Mouse (Mus musculus) heart, postnatal 14 days (tissue): ENCODE measurements around the gene Olfr2. TPM values are rescaled to one million over a fixed set of nuclear protein-coding genes. Genes with fewer than 3 reads are reported as not detected.
A peak's percentile ranks its signal among the peaks of the same experiment; 100 is the strongest.
"Not testable (repeated sequence)": the region's sequence is repeated elsewhere in the genome, so short reads cannot be mapped to it uniquely, and the experiment has no call there.

Experiments used
- DNase-seq, 2 experiments: peaks; one replicate each; pipeline ENCODE4 v3.0.0; 2021 to 2022
- intact Hi-C: fragments of 180-260 bp; cut with DNase I; formaldehyde crosslinking; loops from one replicate; pipeline ENCODE4 v1.15.1; 2025
- long read RNA-seq, 2 experiments: library from polyadenylated mRNA; stranded (forward); transcript quantifications; one replicate each; pipeline ENCODE4 v2.0.0; 2021
- total RNA-seq, 2 experiments: library from RNA; stranded (reverse); gene quantifications; 2 replicates each; pipeline ENCODE4 v1.2.3; 2021

Gene Olfr2
- not detected for total RNA-seq
- long read RNA-seq, experiment 1: 0 reads
- long read RNA-seq, experiment 2: 0 reads

DNA sequence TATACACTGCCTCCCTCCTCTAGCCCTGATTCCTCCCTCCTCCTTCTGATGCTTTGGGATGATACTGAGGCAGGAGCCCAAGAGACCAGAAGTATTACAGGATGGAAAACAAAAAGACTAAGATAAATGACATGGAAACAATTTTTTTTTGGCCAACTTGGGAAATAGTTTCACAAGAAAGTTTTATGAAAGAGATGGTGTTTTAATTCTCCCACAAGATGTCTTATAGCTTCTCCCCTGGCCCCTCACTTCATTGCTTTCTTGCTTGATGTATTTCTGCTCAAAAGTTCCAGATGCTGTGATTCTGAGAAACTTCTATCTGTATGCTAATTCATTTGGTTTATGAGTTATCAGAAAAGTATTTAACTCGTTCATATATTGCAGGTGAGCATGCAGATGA is at the start of gene Olfr2:
Gene Olfr2 (minus strand): TSS at position 101 of the 400 bp plus-strand sequence.
- intact Hi-C loops: no loop called here
- no peak for DNase-seq

DNA sequence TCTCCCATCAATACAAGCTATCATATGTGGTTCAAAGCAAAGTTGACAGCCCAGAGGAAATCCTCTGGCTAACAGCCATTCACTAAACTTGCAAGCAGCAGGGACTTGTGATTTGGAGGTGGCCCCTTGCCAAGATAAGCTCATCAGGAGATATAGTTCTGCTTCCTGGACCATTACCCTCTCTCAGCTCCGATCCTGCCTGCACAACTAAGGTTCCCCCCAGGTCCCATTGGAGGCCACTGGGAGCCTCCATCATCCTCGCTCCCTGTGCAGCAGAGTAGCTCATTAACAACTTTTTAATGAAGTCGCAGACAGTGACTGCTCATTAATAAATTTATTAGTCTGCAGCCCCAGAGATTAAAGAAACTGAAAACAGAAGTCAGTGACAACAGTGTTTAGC is 41.7 kb upstream of the Olfr2 start:
- intact Hi-C loops: no loop called here
- DNase-seq: no peak

DNA sequence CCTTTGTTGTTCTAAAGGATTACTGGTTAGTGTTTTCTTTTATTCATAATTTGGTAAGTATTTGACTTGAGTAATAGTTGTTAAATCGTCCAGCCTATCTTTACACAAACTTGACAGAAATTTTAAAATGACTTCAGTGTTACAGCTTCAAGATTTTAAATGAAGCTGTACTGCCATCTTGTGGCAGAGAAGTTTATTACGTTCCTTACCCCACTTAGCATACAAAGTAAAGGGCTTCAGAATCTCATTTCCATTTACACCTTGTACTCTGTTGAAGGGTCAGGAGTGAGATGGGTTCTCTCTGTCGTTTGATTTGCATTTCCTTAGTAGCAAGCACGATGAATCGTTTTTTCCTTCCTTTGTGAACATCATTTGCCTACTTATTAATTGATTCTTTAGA is 40.0 kb upstream of the Olfr2 start:
- DNase-seq: peak in 1 of 2 experiments; percentile 58
- intact Hi-C loops: no loop called here

DNA sequence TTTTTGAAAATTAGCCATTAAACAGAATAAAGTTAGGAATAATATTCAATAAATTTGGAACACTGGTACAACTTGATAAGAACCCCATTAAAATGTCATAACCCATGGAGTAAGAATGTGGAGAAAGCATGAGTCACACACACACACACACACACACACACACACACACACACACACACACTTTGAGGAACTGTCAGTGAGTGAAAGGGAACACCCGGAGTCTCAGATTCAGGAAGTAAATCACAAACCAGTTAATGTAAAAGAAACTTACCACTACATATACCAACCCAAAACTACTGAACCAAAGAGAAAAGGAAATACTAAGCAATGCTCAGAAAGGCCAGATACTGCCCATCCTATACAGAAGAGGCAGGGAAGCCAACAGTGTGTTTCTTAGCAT is 38.5 kb upstream of the Olfr2 start:
- DNase-seq: no peak
- intact Hi-C loops: no loop called here

DNA sequence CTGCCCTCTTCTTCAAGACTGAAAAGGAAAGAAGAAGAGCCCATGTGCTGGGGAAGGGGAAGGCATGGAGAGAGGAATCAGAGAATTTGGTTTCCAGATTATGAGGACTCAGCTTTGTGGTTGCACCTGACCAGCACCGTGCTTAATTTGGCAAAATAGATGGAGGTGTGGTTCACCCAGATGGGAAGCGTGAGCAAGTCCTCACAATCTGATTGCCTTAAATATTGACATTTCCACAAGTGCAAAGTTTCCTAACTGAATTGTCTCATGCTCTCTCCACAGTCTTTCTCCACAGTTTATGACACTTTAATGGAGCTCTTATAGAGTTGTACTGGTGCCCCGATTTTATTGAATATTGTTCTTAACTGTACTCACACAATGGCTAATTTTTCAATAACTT is 37.3 kb upstream of the Olfr2 start:
- DNase-seq: no peak
- intact Hi-C loops: no loop called here

DNA sequence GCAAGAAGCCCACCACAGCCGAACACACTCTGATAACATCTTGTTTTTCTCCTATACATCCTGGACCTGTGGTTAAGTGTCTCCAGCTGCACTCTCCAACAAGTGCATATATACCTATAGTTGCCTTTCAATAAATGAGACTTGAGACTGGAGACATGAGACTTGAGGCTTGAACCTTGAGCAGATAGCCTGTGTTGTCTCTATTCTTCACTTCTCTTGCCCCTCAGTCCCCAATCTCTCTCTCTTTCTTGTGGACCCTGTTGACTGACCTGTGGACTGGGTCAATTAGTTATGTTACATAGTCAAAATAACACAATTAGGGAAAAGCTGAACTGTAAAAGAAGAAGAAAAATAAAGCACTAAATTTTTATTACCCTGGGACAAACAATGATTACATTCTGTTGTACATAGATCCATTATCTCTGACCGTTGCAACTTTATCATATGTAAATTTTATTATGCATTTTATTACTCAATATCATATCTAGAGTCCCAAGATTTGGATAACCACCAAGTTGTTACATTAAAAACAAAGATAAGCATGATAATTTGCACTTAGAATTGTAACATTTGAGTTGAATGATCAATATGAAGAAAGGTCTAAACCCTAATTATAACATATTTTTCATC is 34.2 kb upstream of the Olfr2 start:
- intact Hi-C loops: no loop called here
- no peak for DNase-seq

DNA sequence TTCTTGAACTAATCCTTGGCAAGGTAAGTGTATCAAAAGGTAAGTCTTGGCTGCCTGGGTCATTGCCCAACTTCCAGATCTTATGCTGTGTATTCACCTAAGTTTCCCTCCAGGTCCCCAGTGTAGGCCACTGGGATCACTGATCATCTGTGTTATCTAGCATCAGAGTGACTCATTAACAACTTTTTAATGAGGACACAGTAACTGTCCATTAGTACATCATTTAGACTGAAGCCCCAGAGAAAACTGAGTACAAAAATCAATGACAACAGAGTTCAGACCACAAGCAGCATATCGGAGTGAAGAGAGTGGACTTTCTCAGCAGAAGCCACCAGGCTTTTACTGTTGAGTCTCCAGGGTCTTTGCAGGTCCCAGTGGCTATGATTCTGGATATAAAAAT is 25.0 kb upstream of the Olfr2 start, which contains the start of gene Olfr713:
Gene Olfr713 (plus strand): TSS at position 301 of the 400 bp plus-strand sequence.
- no peak for DNase-seq
- intact Hi-C loops: no loop called here

DNA sequence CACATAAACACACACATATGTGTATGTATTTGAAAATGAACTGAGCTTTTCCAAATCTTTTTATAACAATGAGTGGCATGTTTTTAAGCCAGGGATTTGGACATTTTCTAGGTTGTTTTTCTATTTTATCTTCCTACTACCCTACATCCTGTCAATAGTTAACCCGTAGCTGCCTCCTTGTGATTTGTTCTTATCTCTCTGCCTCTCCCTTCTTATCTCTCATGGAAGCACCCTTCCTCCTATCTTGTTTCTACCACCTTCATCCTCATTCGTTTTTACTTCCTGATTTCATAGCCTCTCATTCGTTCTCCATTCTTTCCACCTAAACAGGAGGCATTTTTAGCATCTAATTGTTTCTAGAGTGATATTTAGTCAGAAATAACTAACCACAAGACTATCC is 1.7 kb downstream of the Olfr2 start:
- DNase-seq: no peak
- intact Hi-C loops: no loop called here

DNA sequence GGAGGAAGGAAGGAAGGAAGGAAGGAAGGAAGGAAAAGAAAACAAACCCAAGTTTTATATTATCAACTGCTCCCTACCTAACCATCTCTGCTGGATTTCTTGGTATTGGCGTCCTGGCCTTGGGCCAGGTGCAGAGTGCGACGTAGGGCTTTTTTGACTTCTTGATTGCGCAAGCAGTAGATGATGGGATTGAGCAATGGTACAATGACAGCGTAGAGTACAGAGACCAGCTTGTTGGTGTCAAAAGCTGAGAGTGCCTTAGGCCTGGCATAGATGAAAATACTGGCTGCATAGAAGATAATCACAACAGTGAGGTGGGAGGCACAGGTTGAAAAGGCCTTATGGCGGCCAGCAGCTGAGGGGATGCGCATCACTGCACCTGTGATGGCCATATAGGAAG is 5.1 kb downstream of the Olfr2 start:
- DNase-seq: no peak
- intact Hi-C loops: no loop called here

DNA sequence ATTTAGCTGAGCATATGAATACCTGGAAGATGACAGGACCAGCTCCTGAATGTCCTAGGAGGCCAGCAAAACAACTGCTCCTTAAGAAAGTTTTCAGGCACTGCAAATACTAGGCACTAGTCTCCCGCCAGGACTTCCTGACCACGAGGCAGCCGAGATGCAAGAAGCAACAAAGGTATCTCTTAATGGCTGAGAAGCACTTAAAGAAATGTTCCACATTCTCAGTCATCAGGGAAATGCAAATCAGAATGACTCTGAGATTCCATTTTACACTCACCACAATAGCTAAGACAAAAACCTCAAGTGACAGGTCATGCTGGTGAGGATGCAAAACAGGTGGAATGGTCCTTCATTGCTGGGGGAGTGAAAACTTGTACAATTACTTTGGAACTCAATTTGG is 20.6 kb downstream of the Olfr2 start:
- no peak for DNase-seq
- intact Hi-C loops: no loop called here

DNA sequence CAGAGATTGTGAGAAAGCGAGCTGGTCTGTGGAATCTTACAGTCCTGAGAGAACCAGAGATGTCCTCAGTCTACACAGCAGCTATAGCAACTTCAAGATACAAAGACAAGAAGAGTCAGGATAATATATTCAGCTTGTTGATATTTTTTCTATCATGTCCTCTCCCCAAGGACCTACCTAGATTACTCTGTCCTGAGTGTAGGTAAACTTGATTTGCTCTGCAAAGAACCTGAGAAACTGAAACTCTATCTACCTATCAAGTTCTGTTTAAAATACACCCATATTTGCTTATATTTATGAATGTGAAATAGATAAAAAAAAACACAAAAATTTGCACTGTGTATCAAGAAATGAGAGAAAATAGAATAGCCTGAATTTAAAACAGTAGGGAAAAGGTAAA is 30.5 kb downstream of the Olfr2 start, which contains the start of gene Olfr711:
Gene Olfr711 (minus strand): TSS at position 101 of the 400 bp plus-strand sequence.
- no peak for DNase-seq
- intact Hi-C loops: no loop called here

DNA sequence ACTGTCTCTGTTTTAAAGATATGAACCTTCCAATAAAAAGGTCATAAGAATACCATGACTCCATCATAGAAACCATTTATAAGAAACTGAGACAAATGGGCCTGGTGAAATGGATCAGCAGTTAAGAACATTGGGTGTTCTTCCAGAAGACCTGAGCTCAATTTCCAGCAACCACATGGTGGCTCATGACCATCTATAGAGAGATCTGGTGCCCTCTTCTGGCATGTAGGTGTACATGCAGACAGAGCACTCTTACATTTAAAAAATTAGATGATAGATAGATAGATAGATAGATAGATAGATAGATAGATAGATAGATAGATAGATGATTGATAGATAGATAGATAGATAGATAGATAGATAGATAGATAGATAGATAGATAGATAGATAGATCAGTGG is 38.4 kb downstream of the Olfr2 start:
- intact Hi-C loops, DNase-seq: not testable (repeated sequence)

DNA sequence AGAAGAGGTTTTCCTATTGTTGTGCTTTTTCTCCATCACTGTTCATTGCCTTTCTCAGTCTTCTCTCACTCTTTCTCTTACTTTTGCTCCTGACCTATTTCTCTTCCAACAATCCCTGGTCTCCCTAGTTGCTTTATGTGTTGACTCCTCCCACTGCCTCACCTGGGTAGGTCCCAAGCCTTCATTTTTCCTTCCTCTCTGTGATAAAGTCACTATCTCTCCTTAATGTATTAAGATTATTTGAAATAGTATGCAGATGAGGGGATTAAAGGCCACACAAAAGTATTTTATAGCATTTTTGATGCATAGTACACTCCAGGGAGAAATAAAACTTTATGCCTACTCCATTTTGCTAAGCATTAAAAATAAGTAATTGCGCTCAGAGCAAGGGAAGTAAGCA is 42.0 kb downstream of the Olfr2 start, which contains the start of gene Olfr6:
Gene Olfr6 (minus strand): TSS at position 101 of the 400 bp plus-strand sequence.
- no peak for DNase-seq
- intact Hi-C loops: no loop called here

DNA sequence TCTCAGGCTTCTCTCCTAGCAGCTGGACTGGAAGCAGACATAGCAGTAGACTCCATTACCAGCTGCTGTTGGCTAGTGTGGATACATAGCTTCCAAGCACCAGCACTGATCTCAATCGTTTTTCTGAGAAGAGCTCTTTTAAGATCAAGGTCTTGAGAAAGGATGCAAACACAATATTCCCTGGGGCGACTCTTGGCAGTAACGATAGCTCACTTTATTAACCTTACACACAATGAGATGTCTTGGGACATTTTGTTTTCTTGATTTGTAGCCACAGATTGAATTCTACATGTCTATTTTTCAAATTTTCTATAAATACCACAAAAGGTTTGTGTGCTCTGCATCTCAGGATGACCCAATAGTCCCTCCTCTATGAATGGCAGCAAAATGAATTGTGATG is 57.7 kb downstream of the Olfr2 start, which contains the start of gene Olfr710:
Gene Olfr710 (minus strand): TSS at position 101 of the 400 bp plus-strand sequence.
- intact Hi-C loops: no loop called here
- DNase-seq: no peak

Other genes starting within 250 kb of the Olfr2 start
- gene Olfr699, start 212.9 kb downstream of the Olfr2 start, total RNA-seq: not detected
- not detected for gene Olfr700, start 197.2 kb downstream of the Olfr2 start, total RNA-seq
- gene Olfr701, start 191.9 kb downstream of the Olfr2 start, total RNA-seq: not detected
- not detected for gene Olfr702, start 172.2 kb downstream of the Olfr2 start, total RNA-seq
- gene Olfr703, start 162.7 kb downstream of the Olfr2 start, total RNA-seq: not detected
- not detected for gene Olfr704, start 142.9 kb downstream of the Olfr2 start, total RNA-seq
- gene Olfr705, start 129.2 kb downstream of the Olfr2 start, total RNA-seq: not detected
- not detected for gene Olfr706, start 117.9 kb downstream of the Olfr2 start, total RNA-seq
- not detected for gene Olfr707, start 104.8 kb downstream of the Olfr2 start, total RNA-seq
- not detected for gene Olfr1532-ps1, start 98.1 kb downstream of the Olfr2 start, total RNA-seq
- not detected for gene Olfr709-ps1, start 73.9 kb downstream of the Olfr2 start, total RNA-seq
- gene Olfr710, start 57.8 kb downstream of the Olfr2 start, total RNA-seq: not detected
- gene Olfr6, start 42.1 kb downstream of the Olfr2 start, total RNA-seq: not detected
- not detected for gene Olfr711, start 30.6 kb downstream of the Olfr2 start, total RNA-seq
- not detected for gene Olfr713, start 25.1 kb upstream of the Olfr2 start, total RNA-seq
- not detected for gene Olfr714, start 64.9 kb upstream of the Olfr2 start, total RNA-seq
- gene Olfr17, start 87.1 kb upstream of the Olfr2 start, total RNA-seq: not detected
- not detected for gene Olfr715b, start 104.3 kb upstream of the Olfr2 start, total RNA-seq
- gene Olfr715, start 125.0 kb upstream of the Olfr2 start, total RNA-seq: not detected
- not detected for gene Olfr716, start 132.3 kb upstream of the Olfr2 start, total RNA-seq
- not detected for gene Nlrp14, start 160.9 kb upstream of the Olfr2 start, total RNA-seq
- gene Rbmxl2, start 203.4 kb upstream of the Olfr2 start, total RNA-seq: under 1 TPM; 0.19 to 0.20 TPM